Mouse (Mus musculus) spleen, adult 2 months (tissue): ENCODE measurements at regions not wholly inside any gene's neighbourhood (a gene's known extent, or its start where the extent isn't known, plus 50 kb on each side); places are given as distances from the start of the nearest gene placed in this dataset.

Experiments used
- CTCF ChIP-seq: fragments of 200-500 bp; IDR thresholded peaks from 2 replicates; pipeline ENCODE4 v1.5.1; 2011; ENCODE audit warnings: mild to moderate bottlenecking, inconsistent platforms; ENCODE audit not compliant: insufficient read depth, insufficient read length, insufficient replicate concordance; ENCODE audit errors: extremely low read depth
- POLR2A ChIP-seq: fragments of 200-500 bp; IDR thresholded peaks from 2 replicates; pipeline ENCODE4 v1.6.1; 2011; ENCODE audit warnings: low read depth, low read length, inconsistent platforms

DNA sequence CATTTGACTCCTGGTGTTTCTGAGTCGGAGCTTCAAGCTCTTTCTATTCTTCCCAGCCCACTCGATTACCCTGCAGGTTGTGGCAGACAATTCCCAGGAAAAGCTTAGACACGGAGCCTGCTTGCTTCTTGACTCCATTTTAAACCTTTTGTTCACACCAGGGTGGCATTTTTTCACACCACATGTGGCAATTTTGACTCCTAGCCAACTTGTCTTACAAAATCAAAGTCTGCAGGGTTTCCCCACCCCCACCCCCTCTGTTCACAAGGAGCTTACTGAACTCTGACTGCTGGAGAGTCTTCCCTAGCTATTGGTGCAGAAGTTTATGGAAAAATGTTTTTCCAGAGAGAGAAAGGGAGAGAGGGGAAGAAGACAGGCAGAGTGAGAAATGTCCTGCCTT lies 184.1 kb downstream of the Gm11146 start:
- no peak for TF ChIP-seq POLR2A
- TF ChIP-seq CTCF: no peak
